Mouse (Mus musculus) embryonic facial prominence, embryonic 13.5 days (tissue): Measurements from ENCODE around the gene Nos1ap. TPM values are rescaled to one million over a fixed set of nuclear protein-coding genes. Genes with fewer than 3 reads are reported as not detected.

ENCODE experiments used
- ATAC-seq: fragments of 200-750 bp; cut with Nextera tagmentation; 2 replicates; pipeline ENCODE4 v1.8.0; 2017; ENCODE audit warnings: low read depth; ENCODE audit not compliant: insufficient number of reproducible peaks, insufficient read depth, low FRiP score, low TSS enrichment
- H3K27ac ChIP-seq: fragments of 300-500 bp; sonication (generic); 2 replicates; pipeline ENCODE4 v1.5.1; 2015; ENCODE audit warnings: moderate library complexity, mild to moderate bottlenecking, inconsistent platforms
- H3K27me3 ChIP-seq: fragments of 300-500 bp; sonication (generic); 2 replicates; pipeline ENCODE4 v1.6.1; 2015; ENCODE audit warnings: mild to moderate bottlenecking, inconsistent platforms
- H3K36me3 ChIP-seq: fragments of 300-500 bp; sonication (generic); 2 replicates; pipeline ENCODE4 v1.6.1; 2015; ENCODE audit warnings: mild to moderate bottlenecking, inconsistent platforms
- H3K4me1 ChIP-seq: fragments of 300-500 bp; sonication (generic); 2 replicates; pipeline ENCODE4 v1.6.1; 2015; ENCODE audit warnings: inconsistent platforms
- H3K4me2 ChIP-seq: fragments of 300-500 bp; sonication (generic); 2 replicates; pipeline ENCODE4 v1.6.1; 2015; ENCODE audit warnings: moderate library complexity, mild to moderate bottlenecking, inconsistent platforms
- H3K4me3 ChIP-seq: fragments of 300-500 bp; sonication (generic); 2 replicates; pipeline ENCODE4 v1.5.1; 2015; ENCODE audit warnings: mild to moderate bottlenecking, inconsistent platforms
- H3K9ac ChIP-seq: fragments of 300-500 bp; sonication (generic); 2 replicates; pipeline ENCODE4 v1.6.1; 2015; ENCODE audit warnings: mild to moderate bottlenecking, inconsistent platforms
- H3K9me3 ChIP-seq: fragments of 300-500 bp; sonication (generic); 2 replicates; pipeline ENCODE4 v1.6.1; 2016; ENCODE audit warnings: inconsistent platforms
- WGBS: fragments of 180-500 bp; shearing (Covaris S2); methylation state at CpG from one replicate; pipeline ENCODE4 v1.1.7; 2015; ENCODE audit warnings: mixed read lengths; 5-methylcytosine and 5-hydroxymethylcytosine counted together
- polyA plus RNA-seq: library from polyadenylated mRNA; unstranded; fragments of >200 nt; fragmentation: Nextera tagmentation; extraction: Ambion mirVana; gene quantifications from 2 replicates; pipeline ENCODE4 v1.2.1, GENCODE M21; 2015

The Nos1ap gene
- 6.2 and 9.1 TPM in 2 replicates for polyA plus RNA-seq

GRCm38 (mm10) chr1:170589219-170590040, at the start of gene Nos1ap:
Nos1ap (minus strand) TSS chr1:170589861.
- H3K27me3 ChIP-seq = peaks cover 10% of the 10 kb centered on the region
- H3K27ac ChIP-seq = 0 out of 2 replicates have a peak within 1 kb of the TSS, but pooled peaks have one; percentile 17
- no peaks in the 10 kb centered on the region for H3K36me3 ChIP-seq
- H3K4me2 ChIP-seq = peak within 1 kb of the TSS; percentile 86
- peaks cover 9% of the 10 kb centered on the region for H3K4me1 ChIP-seq
- H3K4me3 ChIP-seq = peak within 1 kb of the TSS; percentile 75
- ATAC-seq = peak; percentile 85
- peak within 1 kb of the TSS; percentile 80 for H3K9ac ChIP-seq
- H3K9me3 ChIP-seq = no peaks in the 10 kb centered on the region
- WGBS = under 1% methylated on average over 66 of the region's 106 CpGs

GRCm38 (mm10) chr1:170638941-170639340, 49.3 kb upstream of the Nos1ap start:
- Histone ChIP-seq H3K36me3 (no peaks in the 10 kb centered on the region), H3K9me3 (no peaks in the 10 kb centered on the region), H3K4me3 (no peak overlapping the region), H3K27me3 (no peaks in the 10 kb centered on the region), H3K4me2 (no peak overlapping the region), H3K27ac (no peak overlapping the region), H3K4me1 (no peaks in the 10 kb centered on the region), H3K9ac (no peak overlapping the region)
- WGBS = 84% methylated on average over 7 of the region's 7 CpGs
- ATAC-seq = no peak

GRCm38 (mm10) chr1:170632856-170633255, 43.2 kb upstream of the Nos1ap start:
- Histone ChIP-seq H3K4me2 (no peak overlapping the region), H3K4me3 (no peak overlapping the region), H3K4me1 (no peaks in the 10 kb centered on the region), H3K27ac (no peak overlapping the region), H3K9ac (no peak overlapping the region), H3K36me3 (no peaks in the 10 kb centered on the region), H3K27me3 (no peaks in the 10 kb centered on the region), H3K9me3 (no peaks in the 10 kb centered on the region)
- WGBS = 67% methylated on average over 4 of the region's 4 CpGs
- no peak for ATAC-seq

GRCm38 (mm10) chr1:170632385-170632784, 42.7 kb upstream of the Nos1ap start:
- Histone ChIP-seq H3K4me2 (no peak overlapping the region), H3K36me3 (no peaks in the 10 kb centered on the region), H3K9ac (no peak overlapping the region), H3K4me3 (no peak overlapping the region), H3K27ac (no peak overlapping the region), H3K27me3 (no peaks in the 10 kb centered on the region), H3K4me1 (no peaks in the 10 kb centered on the region), H3K9me3 (no peaks in the 10 kb centered on the region)
- WGBS = 19% methylated on average over 3 of the region's 3 CpGs
- ATAC-seq = no peak

GRCm38 (mm10) chr1:170631571-170631970, 41.9 kb upstream of the Nos1ap start:
- no peaks in the 10 kb centered on the region for H3K36me3 ChIP-seq
- 91% methylated on average over 5 of the region's 5 CpGs for WGBS
- H3K9ac ChIP-seq = no peak overlapping the region
- H3K4me3 ChIP-seq = no peak overlapping the region
- H3K27ac ChIP-seq = no peak overlapping the region
- H3K27me3 ChIP-seq = no peaks in the 10 kb centered on the region
- no peaks in the 10 kb centered on the region for H3K4me1 ChIP-seq
- no peaks in the 10 kb centered on the region for H3K9me3 ChIP-seq
- H3K4me2 ChIP-seq = no peak overlapping the region
- ATAC-seq = no peak

GRCm38 (mm10) chr1:170630489-170630888, 40.8 kb upstream of the Nos1ap start:
- Histone ChIP-seq H3K27ac (no peak overlapping the region), H3K4me3 (no peak overlapping the region), H3K4me1 (no peaks in the 10 kb centered on the region), H3K9me3 (no peaks in the 10 kb centered on the region), H3K36me3 (no peaks in the 10 kb centered on the region), H3K4me2 (no peak overlapping the region), H3K9ac (no peak overlapping the region), H3K27me3 (no peaks in the 10 kb centered on the region)
- WGBS = 77% methylated on average over 4 of the region's 4 CpGs
- ATAC-seq = no peak

GRCm38 (mm10) chr1:170623432-170623831, 33.8 kb upstream of the Nos1ap start:
- Histone ChIP-seq H3K27ac (no peak overlapping the region), H3K4me3 (no peak overlapping the region), H3K4me1 (no peaks in the 10 kb centered on the region), H3K27me3 (no peaks in the 10 kb centered on the region), H3K36me3 (no peaks in the 10 kb centered on the region), H3K9ac (no peak overlapping the region), H3K9me3 (peaks cover 6% of the 10 kb centered on the region; the same call in 1 of the 2 replicates), H3K4me2 (no peak overlapping the region)
- ATAC-seq = no peak
- 89% methylated on average over 1 of the region's 1 CpGs for WGBS

- H3K27ac ChIP-seq = no peak overlapping the region
Measured at GRCm38 (mm10) chr1:170622934-170623333, 33.3 kb upstream of the Nos1ap start.

GRCm38 (mm10) chr1:170619686-170620374, 30.2 kb upstream of the Nos1ap start:
- no peak overlapping the region for H3K9ac ChIP-seq
- no peak overlapping the region for H3K27ac ChIP-seq
- H3K4me1 ChIP-seq = no peaks in the 10 kb centered on the region
- no peaks in the 10 kb centered on the region for H3K27me3 ChIP-seq
- peaks cover 6% of the 10 kb centered on the region; the same call in 1 of the 2 replicates for H3K9me3 ChIP-seq
- no peak for ATAC-seq
- no peaks in the 10 kb centered on the region for H3K36me3 ChIP-seq
- no peak overlapping the region for H3K4me3 ChIP-seq
- no peak overlapping the region for H3K4me2 ChIP-seq
- WGBS = 90% methylated on average over 2 of the region's 2 CpGs

More at GRCm38 (mm10) chr1:170622934-170623333, 33.3 kb upstream of the Nos1ap start:
- 71% methylated on average over 5 of the region's 5 CpGs for WGBS
- no peak overlapping the region for H3K4me3 ChIP-seq
- H3K4me1 ChIP-seq = no peaks in the 10 kb centered on the region
- H3K27me3 ChIP-seq = no peaks in the 10 kb centered on the region
- H3K4me2 ChIP-seq = no peak overlapping the region
- ATAC-seq = no peak
- H3K9ac ChIP-seq = no peak overlapping the region
- no peaks in the 10 kb centered on the region for H3K36me3 ChIP-seq
- peaks cover 6% of the 10 kb centered on the region; the same call in 1 of the 2 replicates for H3K9me3 ChIP-seq

GRCm38 (mm10) chr1:170612968-170613872, 23.6 kb upstream of the Nos1ap start:
- H3K4me2 ChIP-seq = no peak overlapping the region
- H3K27me3 ChIP-seq = no peaks in the 10 kb centered on the region
- H3K9ac ChIP-seq = no peak overlapping the region
- WGBS = 61% methylated on average over 18 of the region's 18 CpGs
- 0 out of 2 replicates have a peak, but pooled peaks have one; percentile 64 for ATAC-seq
- no peak overlapping the region for H3K27ac ChIP-seq
- H3K9me3 ChIP-seq = no peaks in the 10 kb centered on the region
- H3K4me1 ChIP-seq = no peaks in the 10 kb centered on the region
- H3K4me3 ChIP-seq = no peak overlapping the region
- no peaks in the 10 kb centered on the region for H3K36me3 ChIP-seq

GRCm38 (mm10) chr1:170611631-170612030, 22.0 kb upstream of the Nos1ap start:
- H3K27me3 ChIP-seq = no peaks in the 10 kb centered on the region
- H3K36me3 ChIP-seq = no peaks in the 10 kb centered on the region
- H3K4me2 ChIP-seq = no peak overlapping the region
- no peak for ATAC-seq
- H3K9ac ChIP-seq = no peak overlapping the region
- no peaks in the 10 kb centered on the region for H3K4me1 ChIP-seq
- WGBS = 86% methylated on average over 3 of the region's 3 CpGs
- no peaks in the 10 kb centered on the region for H3K9me3 ChIP-seq
- H3K4me3 ChIP-seq = no peak overlapping the region
- H3K27ac ChIP-seq = no peak overlapping the region
